Mouse (Mus musculus): ENCODE data around the gene Aldh1l1.
A peak's percentile ranks its signal among the peaks of the same experiment; 100 is the strongest.

Gene Aldh1l1

GRCm38 (mm10) chr6:90582331-90582730 is 96.1 kb downstream of the Aldh1l1 start:
- DNase-seq (ENCODE audit: low read depth, low spot score) = no peak

- DNase-seq (ENCODE audit: low read depth, low spot score) = no peak
Measured at GRCm38 (mm10) chr6:90588113-90588512, 101.9 kb downstream of the Aldh1l1 start.

DNA sequence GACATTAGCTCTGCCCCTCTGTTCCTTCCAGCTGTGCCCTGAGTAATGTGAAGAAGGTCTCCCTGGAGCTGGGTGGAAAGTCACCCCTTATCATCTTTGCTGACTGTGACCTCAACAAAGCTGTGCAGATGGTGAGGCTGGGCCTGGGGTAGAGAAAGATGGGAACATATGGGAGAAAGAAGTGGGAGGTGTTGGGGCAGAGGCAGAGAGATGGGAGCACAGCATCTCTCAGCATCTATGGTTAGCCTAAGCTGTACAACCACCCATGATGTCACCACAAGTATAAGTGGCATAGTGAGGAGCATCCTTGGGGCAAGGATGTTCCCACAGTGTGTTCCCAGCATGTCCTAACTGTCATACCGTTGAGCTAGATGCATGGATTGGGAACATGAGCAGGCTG is 104.5 kb downstream of the Aldh1l1 start:
- no peak for DNase-seq (ENCODE audit: low read depth, low spot score)

- DNase-seq (ENCODE audit: low read depth, low spot score) = no peak
Measured at GRCm38 (mm10) chr6:90594972-90595371, 108.7 kb downstream of the Aldh1l1 start.

DNA sequence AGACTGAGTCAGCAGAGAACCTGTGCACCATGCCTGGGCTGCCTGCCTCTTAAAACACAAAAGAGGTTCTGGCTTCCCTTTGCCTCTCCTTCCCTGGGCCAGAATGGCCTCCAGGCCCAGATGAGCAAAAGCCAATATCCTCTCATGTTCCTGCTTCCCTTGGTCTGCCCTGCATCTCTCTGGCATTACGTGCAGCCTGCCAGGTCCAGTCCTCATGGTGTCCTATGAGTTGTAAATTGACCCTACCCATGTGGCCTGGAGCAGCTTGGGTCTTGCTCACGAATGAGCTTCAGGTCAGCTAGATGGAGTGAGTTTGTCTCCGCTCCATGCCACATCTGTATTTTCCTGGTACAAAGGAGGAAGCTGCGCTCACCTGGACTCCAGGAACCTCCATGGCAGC is 110.8 kb downstream of the Aldh1l1 start:
- no peak for DNase-seq (ENCODE audit: low read depth, low spot score)

- no peak for DNase-seq (ENCODE audit: low read depth, low spot score)
Measured at GRCm38 (mm10) chr6:90597592-90597991, 111.4 kb downstream of the Aldh1l1 start.

GRCm38 (mm10) chr6:90598197-90598596 is 112.0 kb downstream of the Aldh1l1 start:
- no peak for DNase-seq (ENCODE audit: low read depth, low spot score)

DNA sequence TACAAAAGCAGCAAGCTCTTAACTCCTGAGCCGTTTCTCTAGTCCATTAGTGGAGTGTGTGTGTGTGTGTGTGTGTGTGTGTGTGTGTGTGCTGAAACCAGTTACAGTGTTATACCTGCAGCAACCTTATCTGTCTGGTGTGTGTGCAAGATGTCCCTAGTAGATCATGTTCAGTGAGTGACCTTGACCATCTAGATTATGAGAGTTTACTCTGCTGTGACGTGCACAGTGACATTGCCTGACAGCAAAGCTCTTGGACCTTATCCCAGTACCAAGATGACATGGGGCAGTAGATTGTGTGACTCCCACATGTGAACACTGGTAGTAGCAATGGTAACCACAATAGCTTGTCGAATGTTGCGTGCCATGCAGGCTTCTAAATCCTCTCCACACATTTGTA is 114.1 kb downstream of the Aldh1l1 start:
- DNase-seq (ENCODE audit: low read depth, low spot score) = no peak

GRCm38 (mm10) chr6:90601736-90602135 is 115.5 kb downstream of the Aldh1l1 start:
- DNase-seq (ENCODE audit: low read depth, low spot score) = no peak

DNA sequence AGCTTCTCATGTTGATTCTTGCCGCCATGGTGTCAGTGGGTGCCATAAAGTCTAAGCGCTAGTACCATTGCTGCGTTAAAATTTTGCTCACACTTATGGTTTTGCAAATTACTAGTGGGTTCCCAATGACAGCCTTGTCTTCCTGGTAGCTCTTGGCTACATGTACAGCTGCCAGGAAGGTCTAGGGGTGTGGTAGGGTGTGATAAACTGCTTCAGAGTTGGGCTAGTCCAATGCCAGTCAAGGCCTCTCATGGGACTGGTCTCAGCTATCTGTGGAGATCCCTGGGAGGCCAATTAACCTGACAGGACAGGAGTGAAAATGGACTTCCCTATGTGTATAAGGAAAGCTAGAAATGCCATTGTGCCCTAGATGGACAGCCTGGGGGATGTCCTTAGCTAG is 116.1 kb downstream of the Aldh1l1 start:
- DNase-seq (ENCODE audit: low read depth, low spot score) = no peak

DNA sequence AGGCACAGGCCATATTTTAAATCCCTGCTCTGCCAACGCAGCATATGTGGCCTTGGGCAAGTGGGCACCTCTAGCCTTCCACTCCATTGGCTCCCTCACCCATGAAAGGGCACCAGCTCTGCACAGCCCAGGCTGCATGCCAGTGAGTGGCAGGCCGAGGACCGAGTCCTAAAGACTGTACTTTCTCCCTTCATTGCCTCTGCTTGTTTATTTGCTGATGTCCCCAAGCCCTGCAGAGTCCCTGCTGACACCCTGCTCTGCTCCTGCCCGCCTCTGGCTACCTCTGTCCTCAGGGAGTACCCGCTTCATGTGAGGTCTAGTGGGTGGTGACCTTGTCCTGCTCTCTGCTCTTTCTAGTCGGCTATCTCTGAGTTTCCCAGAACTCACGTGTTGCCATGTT is 116.9 kb downstream of the Aldh1l1 start:
- DNase-seq (ENCODE audit: low read depth, low spot score) = no peak

DNA sequence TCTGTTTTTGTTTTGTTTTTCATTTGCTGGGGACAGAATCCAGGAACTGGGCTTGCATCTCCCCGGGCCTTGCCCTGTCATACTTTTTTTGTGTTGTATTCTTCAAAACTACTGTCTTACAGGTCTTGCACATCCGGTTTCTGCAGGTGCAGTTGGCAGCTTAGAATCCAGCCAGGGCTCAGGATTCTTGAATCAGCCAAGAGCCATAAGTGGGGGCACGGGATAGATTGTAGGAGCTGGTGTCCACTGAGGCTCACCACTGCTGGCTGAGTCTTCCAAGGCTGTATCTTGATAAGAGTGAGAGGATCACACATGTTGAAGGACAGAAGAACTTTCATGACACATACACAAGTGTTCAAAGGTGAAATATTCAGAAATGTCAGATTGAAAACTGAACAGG is 117.9 kb downstream of the Aldh1l1 start:
- DNase-seq (ENCODE audit: low read depth, low spot score) = no peak

DNA sequence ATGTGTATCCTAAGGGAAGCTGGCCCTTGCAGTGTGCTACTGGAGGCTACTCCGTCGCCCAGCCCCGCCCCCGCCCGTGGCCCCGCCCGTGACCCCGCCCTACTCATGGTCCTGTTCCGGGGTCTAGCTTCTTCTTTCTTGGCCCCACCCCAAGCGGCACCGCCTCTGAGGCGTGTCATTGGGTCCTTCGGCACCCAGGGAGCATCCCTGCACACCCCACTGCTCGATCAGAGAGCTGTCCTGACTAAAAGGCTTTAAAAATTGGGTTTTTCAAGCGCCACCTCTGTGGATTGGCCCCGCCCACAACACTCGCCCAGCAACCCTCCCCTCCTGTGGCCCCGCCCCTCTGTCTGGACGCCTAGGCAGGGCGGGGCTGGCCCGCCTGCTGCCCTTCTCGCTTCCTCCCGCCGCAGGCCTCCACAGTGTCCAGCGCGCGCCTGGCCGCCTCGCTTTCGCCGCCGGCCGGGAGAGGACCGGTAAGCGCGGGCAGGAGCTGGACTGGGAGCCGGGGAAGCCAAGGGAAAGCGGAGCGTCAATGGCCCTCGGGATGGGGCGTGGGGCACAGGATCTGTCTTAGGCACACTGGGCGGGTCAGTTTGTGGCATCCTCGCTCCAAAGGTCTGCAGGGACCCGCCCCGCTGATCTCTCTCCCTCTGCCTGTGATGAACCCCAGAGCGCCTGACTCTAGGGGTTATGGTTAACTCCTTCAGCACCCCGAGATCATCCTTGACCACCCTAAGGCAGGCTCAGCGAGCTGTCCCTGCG is 118.5 kb downstream of the Aldh1l1 start, which contains the start of gene Slc41a3:
Gene Slc41a3, plus strand, starts transcription at position 193 of the 765 bp plus-strand sequence.
- DNase-seq (ENCODE audit: low read depth, low spot score) = peak; percentile 84

DNA sequence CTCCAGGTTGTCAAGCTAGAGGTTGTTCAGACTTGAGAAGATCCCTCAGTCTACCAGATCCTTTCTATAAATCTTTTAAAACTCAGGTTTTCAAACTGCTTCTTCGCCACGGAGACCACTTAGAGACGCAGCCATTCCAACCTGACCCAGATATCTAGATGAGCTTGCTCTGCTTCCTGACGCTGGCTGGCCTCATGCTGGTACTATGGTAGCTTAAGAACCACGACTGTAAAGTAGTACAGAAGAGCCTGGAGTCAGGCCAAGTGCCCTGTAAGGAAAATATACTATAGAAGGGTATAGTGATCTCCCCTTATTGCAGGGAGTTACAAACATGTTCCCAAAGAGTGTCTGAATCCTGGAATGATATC is 119.1 kb downstream of the Aldh1l1 start:
- DNase-seq (ENCODE audit: low read depth, low spot score) = no peak

- peak; percentile 84 for DNase-seq (ENCODE audit: low read depth, low spot score)
Measured at GRCm38 (mm10) chr6:90606538-90606937, 120.3 kb downstream of the Aldh1l1 start.

DNA sequence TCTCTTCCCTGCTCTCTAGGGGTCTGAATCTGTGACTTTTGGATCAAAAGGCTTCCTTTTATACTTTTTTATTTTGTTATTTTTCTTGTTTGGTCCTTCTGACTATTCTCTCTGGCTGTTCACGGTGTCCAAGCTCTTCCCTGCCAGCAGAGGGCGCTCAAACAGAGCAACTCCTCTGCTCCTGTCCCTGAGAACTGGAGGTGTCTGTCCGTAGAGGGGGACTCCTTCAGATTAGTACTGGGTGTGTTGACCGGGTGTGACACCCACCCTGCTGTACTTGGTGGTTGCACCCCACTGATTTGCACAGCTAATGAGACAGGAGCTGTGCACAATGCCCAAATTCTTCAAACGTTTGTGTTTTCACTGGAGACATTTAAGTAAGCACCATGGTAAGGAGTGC is 121.0 kb downstream of the Aldh1l1 start:
- DNase-seq (ENCODE audit: low read depth, low spot score) = peak; percentile 77

- no peak for DNase-seq (ENCODE audit: low read depth, low spot score)
Measured at GRCm38 (mm10) chr6:90608186-90608585, 122.0 kb downstream of the Aldh1l1 start.

GRCm38 (mm10) chr6:90610248-90610647 is 124.0 kb downstream of the Aldh1l1 start:
- no peak for DNase-seq (ENCODE audit: low read depth, low spot score)

DNA sequence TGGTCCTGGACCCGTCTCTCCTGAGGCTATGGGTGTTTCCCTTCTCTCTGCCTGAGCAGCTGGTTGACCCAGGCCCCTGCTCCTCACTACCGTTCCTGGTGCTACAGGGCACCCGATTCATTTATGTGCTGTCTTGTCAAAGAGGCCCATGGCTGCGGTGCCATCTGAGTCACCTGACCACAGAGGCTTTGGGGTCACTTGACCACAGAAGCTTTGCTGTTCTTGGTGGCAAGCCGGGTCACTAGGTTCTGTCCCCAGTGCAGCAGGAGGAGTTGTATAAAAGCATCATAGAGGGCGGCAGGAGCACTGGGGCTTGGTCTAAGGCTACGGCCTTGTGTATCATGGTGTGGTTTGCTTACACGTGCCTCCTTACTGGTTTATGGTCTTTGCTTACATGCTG is 127.0 kb downstream of the Aldh1l1 start:
- DNase-seq (ENCODE audit: low read depth, low spot score) = no peak

DNA sequence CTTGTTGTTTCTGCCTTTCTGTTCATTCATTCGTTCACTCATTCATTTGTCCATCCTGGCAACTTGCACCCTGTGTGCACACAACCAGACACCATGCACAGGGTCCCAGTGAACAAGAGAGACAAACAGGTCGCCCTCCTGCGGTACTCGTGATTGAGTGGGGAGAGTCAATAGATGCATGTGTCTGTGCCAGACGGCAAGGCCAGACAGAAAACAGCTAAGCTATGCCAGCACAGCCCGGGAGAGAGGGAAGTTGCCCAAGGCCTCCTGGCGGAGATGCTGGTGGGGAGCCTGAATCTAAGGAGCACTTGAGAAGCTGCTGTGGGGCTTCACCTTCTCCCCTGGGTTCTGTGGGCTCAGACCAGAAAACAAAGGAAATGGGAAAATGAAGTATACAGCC is 129.1 kb downstream of the Aldh1l1 start:
- DNase-seq (ENCODE audit: low read depth, low spot score) = no peak

DNA sequence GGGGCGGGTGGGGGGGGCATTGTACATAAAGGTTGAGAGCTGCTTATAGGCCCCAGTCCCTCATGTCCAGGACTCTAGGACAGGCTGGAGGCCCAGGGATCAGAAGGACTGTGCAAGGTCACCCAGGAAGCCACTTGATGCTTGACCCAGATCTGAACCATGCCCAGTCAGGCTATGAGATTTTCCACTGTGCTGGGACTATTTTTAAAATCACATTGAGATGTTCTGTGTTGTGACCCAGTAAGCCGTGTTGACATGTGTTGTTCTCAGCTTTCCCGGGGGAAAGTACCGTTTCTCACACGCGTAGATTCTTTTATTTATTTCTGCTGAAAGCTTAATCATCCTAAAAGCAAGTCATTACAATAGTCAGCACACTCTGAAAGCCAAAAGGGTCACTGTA is 129.8 kb downstream of the Aldh1l1 start:
- DNase-seq (ENCODE audit: low read depth, low spot score) = no peak

GRCm38 (mm10) chr6:90616481-90616880 is 130.3 kb downstream of the Aldh1l1 start:
- DNase-seq (ENCODE audit: low read depth, low spot score) = no peak

DNA sequence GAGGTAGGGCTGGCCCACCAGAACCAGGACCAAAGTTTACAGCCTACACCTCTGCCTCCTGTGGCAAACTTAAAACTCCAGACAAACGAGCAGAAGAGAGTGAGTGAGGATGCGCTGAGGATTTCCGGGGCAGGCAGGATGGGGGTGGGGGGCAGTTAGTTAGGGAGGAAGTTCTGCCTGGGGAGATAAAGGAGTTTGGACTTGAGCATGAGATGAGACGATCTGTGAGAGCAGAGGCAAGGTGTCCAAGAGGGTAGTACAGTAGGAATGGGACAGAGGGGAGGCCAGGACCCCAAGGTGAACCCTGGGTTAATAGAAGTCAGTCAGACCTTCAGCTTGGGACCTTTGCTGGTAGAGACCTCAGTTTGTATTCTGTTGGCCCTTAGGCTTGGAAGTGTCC is 132.0 kb downstream of the Aldh1l1 start:
- DNase-seq (ENCODE audit: low read depth, low spot score) = peak; percentile 42

Measured in CD4-positive helper T cell, adult 2 months (primary cell).